Mouse (Mus musculus) liver, adult 2 months (tissue): ENCODE results near the gene Focad. TPM values are rescaled to one million over a fixed set of nuclear protein-coding genes. Genes with fewer than 3 reads are reported as not detected.

ENCODE experiments used
- DNase-seq: peaks from one replicate; pipeline ENCODE4 v3.0.0-alpha.2; 2011; ENCODE audit warnings: low read depth, low spot score; ENCODE audit errors: extremely low read depth
- H3K27ac ChIP-seq: fragments of 200-500 bp; replicated peaks from 2 replicates; pipeline ENCODE4 v1.5.1; 2012; ENCODE audit warnings: low read depth, mild to moderate bottlenecking, control low read depth, inconsistent platforms, low read length; ENCODE audit not compliant: insufficient read depth
- H3K27me3 ChIP-seq: fragments of 200-500 bp; 2 replicates; pipeline ENCODE4 v1.6.1; 2012; ENCODE audit warnings: mild to moderate bottlenecking, moderate library complexity, low read length, inconsistent platforms; ENCODE audit not compliant: control insufficient read depth, insufficient read depth
- H3K36me3 ChIP-seq: fragments of 200-500 bp; 2 replicates; pipeline ENCODE4 v1.6.1; 2012; ENCODE audit warnings: low read length, inconsistent platforms; ENCODE audit not compliant: control insufficient read depth, insufficient read depth
- H3K4me1 ChIP-seq: fragments of 200-500 bp; 2 replicates; pipeline ENCODE4 v1.6.1; 2011; ENCODE audit warnings: low read length; ENCODE audit not compliant: control insufficient read depth, insufficient read depth
- H3K4me3 ChIP-seq: fragments of 200-500 bp; 2 replicates; pipeline ENCODE4 v1.5.1; 2011; ENCODE audit warnings: low read depth, mild to moderate bottlenecking, control low read depth, low read length, moderate library complexity; ENCODE audit not compliant: insufficient read depth
- H3K79me2 ChIP-seq: fragments of 200-500 bp; 2 replicates; pipeline ENCODE4 v1.6.1; 2012; ENCODE audit warnings: inconsistent platforms, mild to moderate bottlenecking, low read length, moderate library complexity; ENCODE audit not compliant: control insufficient read depth, insufficient read depth
- H3K9ac ChIP-seq: fragments of 200-500 bp; 2 replicates; pipeline ENCODE4 v1.6.1; 2012; ENCODE audit warnings: low read depth, mild to moderate bottlenecking, control low read depth, inconsistent platforms, low read length
- CTCF ChIP-seq: fragments of 200-500 bp; IDR thresholded peaks from 2 replicates; pipeline ENCODE4 v1.5.1; 2011; ENCODE audit warnings: low read depth, low read length, control low read depth
- POLR2A ChIP-seq: fragments of 200-500 bp; IDR thresholded peaks from 2 replicates; pipeline ENCODE4 v1.6.1; 2011; ENCODE audit warnings: low read length, control low read depth; ENCODE audit not compliant: insufficient read depth; ENCODE audit errors: extremely low read depth
- WGBS: fragments of 180-500 bp; shearing (Covaris S2); methylation state at CpG from one replicate; pipeline ENCODE4 v1.1.7; 2018; 5-methylcytosine and 5-hydroxymethylcytosine counted together
- polyA plus RNA-seq: library from polyadenylated mRNA; depleted of rRNA; stranded (reverse); fragments of >200 nt; gene quantifications from 2 replicates; pipeline ENCODE4 v1.2.3, GENCODE M21; 2012
- total RNA-seq: library from RNA; depleted of rRNA; stranded (reverse); fragments of >200 nt; gene quantifications from 2 replicates; pipeline ENCODE4 v1.2.3, GENCODE M21; 2014

Gene Focad
- total and polyA plus RNA-seq, 2 experiments: 6.4 to 11.1 TPM

- WGBS: 98% methylated on average over 4 of the region's 4 CpGs
- H3K27ac ChIP-seq: no peak overlapping the region
Measured at GRCm38 (mm10) chr4:88201047-88201446, 106.6 kb downstream of the Focad start.

DNA sequence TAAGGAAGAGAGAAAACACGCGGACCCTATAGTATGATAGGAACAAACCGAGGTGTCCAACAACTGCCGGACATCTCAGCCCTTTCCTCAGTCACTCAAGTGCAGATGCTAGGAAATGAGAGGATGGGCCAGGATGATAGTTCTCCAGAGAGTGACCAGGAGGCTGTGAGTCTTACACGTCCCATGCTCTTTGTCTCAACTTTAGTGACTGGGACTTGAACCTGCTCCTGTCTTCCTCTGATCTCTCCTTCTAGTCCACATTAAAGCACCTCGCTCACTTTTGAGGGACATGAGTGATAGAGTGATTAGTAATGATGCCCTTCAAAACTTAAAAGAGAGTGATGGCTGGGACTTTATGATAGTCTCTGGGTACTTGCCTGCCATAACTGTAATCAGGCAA lies 114.2 kb downstream of the Focad start:
- Histone ChIP-seq H3K27ac (no peak overlapping the region), H3K9ac (no peak overlapping the region), H3K4me1 (no peaks in the 10 kb centered on the region), H3K27me3 (no peaks in the 10 kb centered on the region), H3K4me3 (no peak overlapping the region), H3K79me2 (no peaks in the 10 kb centered on the region), H3K36me3 (no peaks in the 10 kb centered on the region; the same call in 1 of the 2 replicates)
- 98% methylated on average over 6 of the region's 6 CpGs for WGBS
- TF ChIP-seq CTCF: no peak
- no peak for TF ChIP-seq POLR2A
- DNase-seq: no peak

More at GRCm38 (mm10) chr4:88201047-88201446, 106.6 kb downstream of the Focad start:
- Histone ChIP-seq H3K4me1 (no peaks in the 10 kb centered on the region), H3K4me3 (no peak overlapping the region), H3K9ac (no peak overlapping the region), H3K27me3 (no peaks in the 10 kb centered on the region), H3K79me2 (no peaks in the 10 kb centered on the region), H3K36me3 (peaks cover 3% of the 10 kb centered on the region; the same call in 1 of the 2 replicates)
- DNase-seq: no peak
- TF ChIP-seq CTCF (no peak), POLR2A (no peak)

GRCm38 (mm10) chr4:88209351-88209814 lies 115.0 kb downstream of the Focad start:
- 79% methylated on average over 3 of the region's 3 CpGs for WGBS
- no peak overlapping the region for H3K27ac ChIP-seq

GRCm38 (mm10) chr4:88210602-88211001 lies 116.2 kb downstream of the Focad start:
- no peak overlapping the region for H3K27ac ChIP-seq
- H3K9ac ChIP-seq: no peak overlapping the region
- no peak overlapping the region for H3K4me3 ChIP-seq
- no peaks in the 10 kb centered on the region for H3K27me3 ChIP-seq
- no peak for TF ChIP-seq CTCF
- TF ChIP-seq POLR2A: no peak
- DNase-seq: no peak
- no peaks in the 10 kb centered on the region; the same call in 1 of the 2 replicates for H3K36me3 ChIP-seq
- no peaks in the 10 kb centered on the region for H3K4me1 ChIP-seq
- no peaks in the 10 kb centered on the region for H3K79me2 ChIP-seq
- 85% methylated on average over 6 of the region's 6 CpGs for WGBS

More at GRCm38 (mm10) chr4:88209351-88209814, 115.0 kb downstream of the Focad start:
- no peaks in the 10 kb centered on the region for H3K27me3 ChIP-seq
- TF ChIP-seq POLR2A (no peak), CTCF (no peak)
- H3K4me3 ChIP-seq: no peak overlapping the region
- H3K36me3 ChIP-seq: no peaks in the 10 kb centered on the region; the same call in 1 of the 2 replicates
- no peaks in the 10 kb centered on the region for H3K79me2 ChIP-seq
- no peak for DNase-seq
- no peak overlapping the region for H3K9ac ChIP-seq
- no peaks in the 10 kb centered on the region for H3K4me1 ChIP-seq

- Histone ChIP-seq H3K4me3 (no peak overlapping the region), H3K27me3 (no peaks in the 10 kb centered on the region), H3K79me2 (no peaks in the 10 kb centered on the region), H3K27ac (no peak overlapping the region), H3K9ac (no peak overlapping the region), H3K36me3 (no peaks in the 10 kb centered on the region), H3K4me1 (no peaks in the 10 kb centered on the region)
- TF ChIP-seq CTCF (no peak), POLR2A (no peak)
- no peak for DNase-seq
- 92% methylated on average over 2 of the region's 2 CpGs for WGBS
Measured at GRCm38 (mm10) chr4:88211200-88211885, 116.9 kb downstream of the Focad start.

- Histone ChIP-seq H3K27ac (no peak overlapping the region), H3K4me1 (no peaks in the 10 kb centered on the region), H3K36me3 (no peaks in the 10 kb centered on the region), H3K79me2 (no peaks in the 10 kb centered on the region), H3K4me3 (no peak overlapping the region), H3K27me3 (no peaks in the 10 kb centered on the region), H3K9ac (no peak overlapping the region)
- TF ChIP-seq POLR2A (no peak), CTCF (no peak)
- WGBS: 92% methylated on average over 3 of the region's 3 CpGs
- no peak for DNase-seq
Measured at GRCm38 (mm10) chr4:88213895-88214294, 119.5 kb downstream of the Focad start.
